Mouse (Mus musculus): Measurements from ENCODE around the gene Dhrs11.

- TF ChIP-seq CTCF (IDR thresholded peaks at IDR 0.05; ENCODE audit: borderline replicate concordance, insufficient read depth, low read depth, low read length) (no peak), POLR2A (IDR thresholded peaks at IDR 0.05; ENCODE audit: borderline replicate concordance, insufficient read depth, low read length) (no peak)
Observed at GRCm38 (mm10) chr11:84827492-84827891, 1.3 kb downstream of the Dhrs11 start.
